Mouse (Mus musculus) heart, adult 2 months (tissue): Measurements from ENCODE around the gene Eif3d.

Source experiments
- CTCF ChIP-seq: fragments of 200-600 bp; IDR thresholded peaks from 2 replicates; pipeline ENCODE4 v1.8.1; 2022; ENCODE audit warnings: antibody characterized with exemption, mild to moderate bottlenecking, moderate library complexity
- EP300 ChIP-seq: fragments of 200-500 bp; IDR thresholded peaks from 2 replicates; pipeline ENCODE4 v1.6.1; 2011; ENCODE audit warnings: low read depth, low read length, control low read depth; ENCODE audit not compliant: insufficient read depth
- POLR2A ChIP-seq: fragments of 200-500 bp; IDR thresholded peaks from 2 replicates; pipeline ENCODE4 v1.6.1; 2011; ENCODE audit warnings: mild to moderate bottlenecking, low read depth, low read length, control low read depth; ENCODE audit not compliant: insufficient read depth

- TF ChIP-seq POLR2A = no peak
- no peak for TF ChIP-seq CTCF
- TF ChIP-seq EP300 = no peak
Measured at GRCm38 (mm10) chr15:77921636-77922035, 49.0 kb downstream of the Eif3d start.
